Mouse (Mus musculus): ENCODE measurements around the gene Acer1.

DNA sequence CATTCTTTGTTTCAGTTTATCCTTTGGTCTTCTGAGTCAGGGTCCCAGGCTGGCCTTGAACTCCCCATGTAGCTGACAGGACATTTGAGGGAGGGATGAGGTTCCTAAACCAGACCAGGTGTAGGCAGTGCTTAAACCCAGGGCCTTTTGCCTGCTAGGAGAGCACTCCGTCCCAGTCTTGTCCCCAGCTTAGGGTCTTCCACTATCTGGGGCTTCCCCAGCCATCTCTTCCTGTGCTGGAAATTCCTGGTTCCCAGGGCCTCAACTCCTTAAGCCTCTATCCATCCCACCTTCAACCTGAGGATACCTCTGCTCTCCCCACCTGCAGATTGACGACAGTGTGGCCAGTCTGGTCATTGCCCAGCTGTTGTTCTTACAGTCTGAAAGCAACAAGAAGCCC is 9.0 kb upstream of the Acer1 start:
- TF ChIP-seq GATA1 (IDR thresholded peaks at IDR 0.05; ENCODE audit: borderline replicate concordance, low read length) (no peak), FLI1 (IDR thresholded peaks at IDR 0.05; ENCODE audit: low read length) (no peak)

Measured in megakaryocyte, embryonic 14.5 days (primary cell).